Mouse (Mus musculus) heart, embryonic 15.5 days (tissue): Measurements from ENCODE around the gene Ccdc106. TPM values are rescaled to one million over a fixed set of nuclear protein-coding genes. Genes with fewer than 3 reads are reported as not detected.
A peak's percentile ranks its signal among the peaks of the same experiment; 100 is the strongest.
"Not testable (repeated sequence)": the region's sequence is repeated elsewhere in the genome, so short reads cannot be mapped to it uniquely, and the experiment has no call there.

ENCODE experiments used
- ATAC-seq: fragments of 200-750 bp; cut with Nextera tagmentation; replicated peaks from 2 replicates; pipeline ENCODE4 v1.8.0; 2017; ENCODE audit warnings: low read depth, moderate TSS enrichment; ENCODE audit not compliant: insufficient number of reproducible peaks, insufficient read depth, low FRiP score
- H3K27ac ChIP-seq: fragments of 300-500 bp; sonication (generic); 2 replicates; pipeline ENCODE4 v1.5.1; 2015; ENCODE audit warnings: mild to moderate bottlenecking, inconsistent platforms
- H3K27me3 ChIP-seq: fragments of 300-500 bp; sonication (generic); 2 replicates; pipeline ENCODE4 v1.6.1; 2015; ENCODE audit warnings: inconsistent platforms
- H3K36me3 ChIP-seq: fragments of 300-500 bp; sonication (generic); 2 replicates; pipeline ENCODE4 v1.6.1; 2015; ENCODE audit warnings: mild to moderate bottlenecking, inconsistent platforms
- H3K4me1 ChIP-seq: fragments of 300-500 bp; sonication (generic); replicated peaks from 2 replicates; pipeline ENCODE4 v1.6.1; 2015; ENCODE audit warnings: inconsistent platforms
- H3K4me2 ChIP-seq: fragments of 300-500 bp; sonication (generic); 2 replicates; pipeline ENCODE4 v1.6.1; 2015; ENCODE audit warnings: inconsistent platforms, mild to moderate bottlenecking, moderate library complexity
- H3K4me3 ChIP-seq: fragments of 300-500 bp; sonication (generic); 2 replicates; pipeline ENCODE4 v1.5.1; 2015; ENCODE audit warnings: mild to moderate bottlenecking, inconsistent platforms
- H3K9ac ChIP-seq: fragments of 300-500 bp; sonication (generic); 2 replicates; pipeline ENCODE4 v1.6.1; 2015; ENCODE audit warnings: mild to moderate bottlenecking, inconsistent platforms
- H3K9me3 ChIP-seq: fragments of 300-500 bp; sonication (generic); replicated peaks from 2 replicates; pipeline ENCODE4 v1.6.1; 2016; ENCODE audit warnings: inconsistent platforms
- WGBS: fragments of 180-500 bp; shearing (Covaris S2); methylation state at CpG from one replicate; pipeline ENCODE4 v1.1.7; 2015; ENCODE audit warnings: mixed read lengths; 5-methylcytosine and 5-hydroxymethylcytosine counted together
- polyA plus RNA-seq: library from polyadenylated mRNA; unstranded; fragments of >200 nt; fragmentation: Nextera tagmentation; extraction: Ambion mirVana; gene quantifications from 2 replicates; pipeline ENCODE4 v1.2.1, GENCODE M21; 2015

The Ccdc106 gene
- polyA plus RNA-seq, 1 experiment from 2014 or later = 1.7 TPM

DNA sequence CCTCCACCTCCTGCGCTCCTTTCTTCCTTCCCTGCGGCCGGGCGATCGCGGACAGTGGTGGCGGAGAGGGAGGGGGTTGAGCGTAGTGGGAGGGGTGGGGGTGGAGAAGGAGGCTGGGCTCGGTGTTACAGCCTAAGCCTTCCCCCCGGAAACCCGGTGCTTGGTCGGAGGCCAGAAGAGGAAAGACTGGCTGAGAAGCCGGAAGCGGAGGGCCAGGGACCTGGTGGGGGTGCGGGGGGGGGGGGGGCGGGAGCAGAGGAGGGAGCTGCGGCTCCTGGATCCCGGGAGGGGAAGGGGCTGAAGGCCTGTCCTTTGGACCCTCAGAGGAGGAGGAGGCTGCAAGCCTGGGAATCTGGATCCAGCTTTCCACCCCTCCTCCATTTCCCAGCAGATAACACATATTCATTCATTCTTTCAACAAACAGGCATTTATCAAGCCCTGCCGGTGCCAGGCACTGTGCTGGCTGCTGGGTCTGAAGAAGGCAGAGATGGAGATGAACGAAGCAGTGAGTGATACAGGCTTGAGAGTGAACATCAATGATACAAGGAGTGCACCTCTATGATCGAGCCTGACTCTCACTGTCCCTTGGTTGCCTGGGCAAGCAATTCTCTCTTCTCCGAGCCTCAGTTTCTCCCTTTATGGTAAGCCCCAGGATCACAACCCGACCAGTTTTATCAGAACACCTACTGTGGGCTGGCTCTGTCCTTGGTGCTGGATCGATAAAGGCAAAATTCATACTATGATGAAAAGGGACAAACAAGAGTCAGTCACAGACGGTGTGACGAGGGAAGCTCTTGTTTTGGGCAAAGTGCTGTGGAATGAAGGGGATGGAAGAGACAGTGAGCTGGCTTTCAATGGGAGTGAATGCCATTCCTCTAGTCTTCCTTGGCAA is 24.1 kb upstream of the Ccdc106 start, which contains the start of gene Zfp579:
Zfp579 (minus strand) TSS at position 156 of the 893 bp plus-strand sequence.
- H3K27ac ChIP-seq = peak within 1 kb of the TSS; percentile 59
- H3K36me3 ChIP-seq = peaks cover 22% of the 10 kb centered on the region
- peaks cover 27% of the 10 kb centered on the region for H3K4me1 ChIP-seq
- H3K9me3 ChIP-seq = no peaks in the 10 kb centered on the region
- H3K9ac ChIP-seq = peak within 1 kb of the TSS; percentile 75
- peak within 1 kb of the TSS; percentile 82 for H3K4me2 ChIP-seq
- peak; percentile 76 for ATAC-seq
- H3K4me3 ChIP-seq = peak within 1 kb of the TSS; percentile 71
- H3K27me3 ChIP-seq = peaks cover 20% of the 10 kb centered on the region
- WGBS = 8% methylated on average over 14 of the region's 26 CpGs

DNA sequence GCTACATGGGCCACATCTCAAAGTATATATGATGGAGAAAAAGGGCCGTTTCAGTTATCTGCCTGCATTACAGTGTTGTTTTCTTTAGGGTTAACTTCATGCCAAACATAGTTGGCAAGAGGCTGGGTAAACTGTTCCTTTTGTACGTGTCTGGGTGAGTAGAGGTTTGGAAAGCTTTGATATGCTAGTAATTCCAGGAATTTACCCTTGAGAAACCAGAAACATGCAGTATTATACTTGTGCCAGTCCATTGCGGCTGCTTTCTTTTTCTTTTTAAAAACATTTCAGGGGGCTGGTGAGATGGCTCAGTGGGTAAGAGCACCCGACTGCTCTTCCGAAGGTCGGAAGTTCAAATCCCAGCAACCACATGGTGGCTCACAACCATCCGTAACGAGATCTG is 23.4 kb upstream of the Ccdc106 start:
- peak overlapping the region; percentile 82 for H3K4me2 ChIP-seq
- no peak overlapping the region for H3K9ac ChIP-seq
- no peak for ATAC-seq
- H3K27ac ChIP-seq = peak overlapping the region; percentile 59; the same call in 1 of the 2 replicates
- peak overlapping the region; percentile 71 for H3K4me3 ChIP-seq
- peaks cover 20% of the 10 kb centered on the region for H3K27me3 ChIP-seq
- peaks cover 27% of the 10 kb centered on the region for H3K4me1 ChIP-seq
- no peaks in the 10 kb centered on the region for H3K9me3 ChIP-seq
- H3K36me3 ChIP-seq = peaks cover 22% of the 10 kb centered on the region
- WGBS = 54% methylated on average over 8 of the region's 8 CpGs

DNA sequence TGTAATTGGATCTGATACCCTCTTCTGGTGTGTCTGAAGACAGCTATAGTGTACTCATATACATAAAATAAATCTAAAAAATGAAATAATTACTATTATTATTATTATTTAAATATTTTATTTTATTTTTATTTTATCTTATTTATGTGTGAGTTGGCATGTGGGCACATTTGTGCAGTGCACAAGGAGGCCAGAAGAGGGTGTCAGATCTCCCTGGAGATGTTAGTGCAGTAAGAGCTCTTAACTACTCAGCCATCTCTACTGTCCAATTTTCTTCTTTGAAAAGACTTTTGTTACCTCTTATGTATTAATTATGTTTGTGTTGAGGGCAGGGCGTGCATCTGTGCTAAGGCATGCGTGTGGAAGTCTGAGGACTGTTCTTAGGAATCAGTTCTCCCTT is 20.5 kb upstream of the Ccdc106 start:
- Histone ChIP-seq H3K27ac (no peak overlapping the region), H3K9me3 (no peaks in the 10 kb centered on the region), H3K27me3 (no peaks in the 10 kb centered on the region), H3K4me1 (peaks cover 14% of the 10 kb centered on the region), H3K36me3 (no peaks in the 10 kb centered on the region), H3K9ac (no peak overlapping the region), H3K4me3 (no peak overlapping the region), H3K4me2 (no peak overlapping the region)
- ATAC-seq = no peak
- 61% methylated on average over 2 of the region's 2 CpGs for WGBS

DNA sequence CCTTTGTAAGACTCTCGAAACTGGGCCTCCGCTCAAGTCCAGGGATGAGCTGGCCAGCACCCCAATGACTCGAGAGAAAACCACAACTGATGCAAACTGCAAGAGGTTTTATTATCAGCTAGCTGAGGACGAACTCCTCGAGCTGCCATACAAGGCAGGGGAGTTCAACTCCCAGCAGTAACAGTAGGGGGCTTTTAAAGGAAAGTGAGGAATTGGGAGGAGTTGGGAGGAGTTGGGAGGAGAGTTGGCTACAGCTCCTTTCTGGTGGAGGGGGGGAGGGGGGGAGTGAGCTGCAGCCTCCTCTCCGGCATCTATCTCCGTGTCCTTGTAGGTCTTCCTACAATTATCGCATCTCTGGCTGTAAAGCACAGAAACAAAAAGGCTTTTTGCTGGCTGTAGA is 17.5 kb upstream of the Ccdc106 start:
- WGBS = 60% methylated on average over 8 of the region's 8 CpGs
- H3K4me2 ChIP-seq, ATAC-seq: not testable (repeated sequence)

DNA sequence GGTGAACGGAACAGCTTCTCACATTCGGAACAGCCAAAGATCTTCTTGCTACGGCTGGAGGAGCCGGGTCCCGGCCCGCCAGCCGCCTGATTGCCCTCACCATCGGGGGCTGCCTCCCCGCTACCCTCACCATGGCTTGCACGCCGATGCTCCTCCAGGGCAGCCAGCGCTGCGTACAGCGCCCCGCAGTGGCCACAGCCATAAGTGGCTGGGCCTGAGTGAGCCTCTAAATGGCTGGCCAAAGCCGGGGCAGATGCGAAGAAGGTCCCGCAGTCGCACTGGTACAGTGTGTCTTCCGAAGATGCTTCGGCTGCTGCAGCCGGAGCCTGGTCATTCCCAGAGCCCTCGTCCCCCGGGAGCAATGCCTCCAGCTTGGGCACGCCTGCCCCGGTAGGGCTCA is 12.1 kb upstream of the Ccdc106 start:
- no peak for ATAC-seq
- Histone ChIP-seq H3K27me3 (no peaks in the 10 kb centered on the region), H3K4me1 (no peaks in the 10 kb centered on the region; the same call in 1 of the 2 replicates), H3K27ac (no peak overlapping the region), H3K9me3 (no peaks in the 10 kb centered on the region), H3K36me3 (peaks cover 67% of the 10 kb centered on the region), H3K9ac (no peak overlapping the region), H3K4me3 (no peak overlapping the region), H3K4me2 (no peak overlapping the region)
- 95% methylated on average over 26 of the region's 26 CpGs for WGBS

More for the DNA sequence above, 17.5 kb upstream of the Ccdc106 start:
- H3K9ac ChIP-seq, H3K27ac ChIP-seq, H3K4me1 ChIP-seq, H3K27me3 ChIP-seq, H3K9me3 ChIP-seq, H3K4me3 ChIP-seq: not testable (repeated sequence)
- H3K36me3 ChIP-seq = peaks cover 18% of the 10 kb centered on the region

DNA sequence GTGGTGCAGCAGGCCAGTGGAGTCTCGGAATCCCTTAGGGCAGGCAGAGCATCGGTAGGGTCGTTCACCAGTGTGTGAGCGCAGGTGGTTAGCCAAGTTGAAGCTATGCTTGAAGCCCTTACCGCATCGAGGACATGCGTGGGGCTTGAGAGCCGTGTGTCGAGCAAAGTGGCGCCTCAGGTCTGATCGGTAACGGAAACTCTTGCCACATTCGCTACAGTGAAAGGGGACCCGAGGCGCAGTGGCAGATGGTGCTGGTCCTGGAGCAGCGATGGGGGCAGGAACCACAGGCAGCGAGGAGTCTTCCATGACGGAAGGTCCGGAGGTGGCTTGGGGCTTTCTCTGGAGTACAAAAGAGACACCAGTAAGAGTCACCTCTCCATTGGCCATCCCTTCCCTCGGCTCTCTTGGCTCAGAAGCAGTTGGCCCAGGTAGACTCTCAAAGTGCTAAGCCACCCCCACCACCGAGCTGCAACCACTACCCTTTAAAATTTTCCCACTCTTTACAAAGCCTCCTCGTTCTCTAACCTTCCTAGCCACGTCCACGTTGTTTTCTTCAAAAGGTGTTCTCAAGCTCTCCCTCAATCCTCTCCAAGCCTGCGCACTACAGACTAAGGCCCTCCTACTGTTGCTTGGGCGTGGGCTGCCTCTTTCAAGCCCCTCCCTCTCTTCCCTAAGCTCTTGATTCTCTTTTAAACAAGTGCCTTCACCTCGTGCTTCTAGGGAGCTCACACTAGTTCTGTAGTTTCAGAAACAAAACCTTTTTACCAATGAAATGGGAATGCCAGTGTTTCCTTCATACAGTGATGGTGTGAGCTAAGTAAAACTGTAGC is 7.5 kb upstream of the Ccdc106 start:
- 88% methylated on average over 27 of the region's 27 CpGs for WGBS
- Histone ChIP-seq H3K9me3 (no peaks in the 10 kb centered on the region), H3K27me3 (no peaks in the 10 kb centered on the region), H3K4me2 (peak overlapping the region; percentile 64), H3K27ac (no peak overlapping the region), H3K36me3 (peaks cover 57% of the 10 kb centered on the region), H3K4me1 (peaks cover 7% of the 10 kb centered on the region), H3K4me3 (peak overlapping the region; percentile 79), H3K9ac (no peak overlapping the region)
- no peak for ATAC-seq

DNA sequence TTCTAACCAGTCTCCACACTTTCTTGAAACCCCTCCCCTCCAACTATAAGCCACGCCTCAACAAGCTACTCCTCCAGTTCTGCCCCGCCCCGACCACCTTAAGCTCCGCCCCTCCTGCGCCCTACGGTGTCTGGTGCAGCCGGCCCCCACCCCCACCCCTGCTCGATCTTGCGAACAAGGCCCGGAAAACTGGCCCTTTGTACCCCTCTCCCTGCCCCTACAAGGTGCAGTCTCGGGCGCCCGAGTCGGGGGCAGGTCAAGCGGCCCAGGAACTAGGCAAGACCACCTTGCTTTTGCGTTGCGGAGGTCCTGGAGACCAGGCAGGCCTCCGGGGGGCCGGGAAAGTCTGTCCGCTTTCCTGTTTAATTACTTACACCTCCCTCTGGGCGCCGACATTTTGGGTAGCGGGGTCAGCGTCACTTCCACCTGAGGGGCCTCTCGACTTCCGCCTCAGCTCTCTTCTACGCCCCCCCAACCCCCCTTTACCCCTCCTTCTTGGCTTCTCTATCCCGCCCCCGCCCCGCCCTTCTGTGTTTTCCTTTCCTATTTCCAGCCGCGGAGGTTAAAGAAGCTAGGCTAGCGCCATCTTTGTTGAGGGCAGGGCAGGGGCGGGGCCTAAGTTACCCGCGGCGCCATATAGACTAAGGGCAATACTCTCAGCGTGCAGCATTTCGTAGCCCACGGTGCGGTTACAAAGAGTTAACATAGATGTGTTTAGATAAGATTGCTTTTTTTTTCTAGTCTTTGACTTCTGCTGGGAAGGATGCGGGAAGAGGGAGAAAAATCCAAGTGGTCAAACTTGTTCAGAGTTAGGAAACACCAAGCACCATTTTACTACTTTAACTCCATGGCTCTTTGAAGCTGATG is 5.9 kb upstream of the Ccdc106 start, which contains the start of the genes Zfp524 and Fiz1:
Zfp524 (plus strand) TSS at position 165 of the 867 bp plus-strand sequence.
Fiz1 (minus strand) TSS at position 447 of the 867 bp plus-strand sequence.
- H3K9ac ChIP-seq = peak within 1 kb of the TSS; percentile 83
- H3K4me1 ChIP-seq = peaks cover 7% of the 10 kb centered on the region
- peaks cover 43% of the 10 kb centered on the region for H3K36me3 ChIP-seq
- H3K27me3 ChIP-seq = no peaks in the 10 kb centered on the region
- peak within 1 kb of the TSS; percentile 99 for H3K27ac ChIP-seq
- H3K9me3 ChIP-seq = no peaks in the 10 kb centered on the region
- peak; percentile 79 for ATAC-seq
- under 1% methylated on average over 42 of the region's 42 CpGs for WGBS
- peak within 1 kb of the TSS; percentile 79 for H3K4me3 ChIP-seq
- H3K4me2 ChIP-seq = peak within 1 kb of the TSS; percentile 64

DNA sequence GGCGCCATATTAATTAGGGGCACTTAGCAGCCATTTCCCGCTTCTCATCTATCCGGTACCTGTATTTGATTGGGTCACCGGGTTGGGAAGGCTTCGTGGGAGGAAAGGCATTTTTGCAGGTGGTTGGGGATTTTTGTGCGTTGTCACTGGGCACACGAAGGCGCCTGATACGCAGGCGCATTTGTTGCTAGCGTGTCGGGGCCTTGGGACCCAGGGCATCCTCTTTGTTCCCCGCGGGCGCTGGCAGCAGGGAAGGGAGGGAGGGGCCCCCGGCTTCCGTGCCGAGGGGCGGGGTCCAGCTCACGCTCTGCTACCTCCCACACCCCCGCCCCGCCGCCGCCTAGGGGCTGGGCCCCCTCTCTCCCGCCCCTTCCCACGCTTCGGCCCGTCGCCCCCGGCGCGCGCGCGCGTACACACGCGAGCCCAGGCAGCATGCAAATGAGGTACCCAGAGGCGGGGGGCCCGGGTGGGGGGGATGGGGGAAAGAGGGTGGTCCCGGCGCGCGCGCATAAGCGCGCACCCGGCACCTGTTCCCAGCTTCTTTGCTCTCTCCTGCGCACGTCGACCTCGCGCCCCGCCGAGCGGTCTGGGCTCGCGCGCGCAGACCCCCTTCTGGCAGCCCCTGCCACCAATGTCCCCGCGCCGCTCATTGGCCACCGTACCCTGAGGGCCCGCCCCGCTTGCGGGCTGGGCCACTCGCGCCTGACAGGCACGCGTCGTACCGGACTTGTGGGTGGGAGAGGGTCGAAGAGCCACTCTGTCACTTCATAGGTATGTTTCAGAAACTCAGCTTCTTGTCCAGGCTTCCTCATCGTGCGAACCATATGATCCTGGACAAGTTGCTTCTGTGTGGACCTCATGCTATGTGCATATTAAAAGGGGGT is 5.0 kb upstream of the Ccdc106 start, which contains the start of gene Gm44973:
Gm44973 (plus strand) TSS at position 379 of the 884 bp plus-strand sequence.
- H3K4me2 ChIP-seq = peak within 1 kb of the TSS; percentile 64
- H3K27me3 ChIP-seq = no peaks in the 10 kb centered on the region
- ATAC-seq = peak; percentile 83
- H3K9ac ChIP-seq = peak within 1 kb of the TSS; percentile 83
- peak within 1 kb of the TSS; percentile 99 for H3K27ac ChIP-seq
- WGBS = under 1% methylated on average over 57 of the region's 76 CpGs
- H3K36me3 ChIP-seq = peaks cover 34% of the 10 kb centered on the region
- no peaks in the 10 kb centered on the region for H3K9me3 ChIP-seq
- H3K4me3 ChIP-seq = peak within 1 kb of the TSS; percentile 79
- peaks cover 9% of the 10 kb centered on the region for H3K4me1 ChIP-seq

DNA sequence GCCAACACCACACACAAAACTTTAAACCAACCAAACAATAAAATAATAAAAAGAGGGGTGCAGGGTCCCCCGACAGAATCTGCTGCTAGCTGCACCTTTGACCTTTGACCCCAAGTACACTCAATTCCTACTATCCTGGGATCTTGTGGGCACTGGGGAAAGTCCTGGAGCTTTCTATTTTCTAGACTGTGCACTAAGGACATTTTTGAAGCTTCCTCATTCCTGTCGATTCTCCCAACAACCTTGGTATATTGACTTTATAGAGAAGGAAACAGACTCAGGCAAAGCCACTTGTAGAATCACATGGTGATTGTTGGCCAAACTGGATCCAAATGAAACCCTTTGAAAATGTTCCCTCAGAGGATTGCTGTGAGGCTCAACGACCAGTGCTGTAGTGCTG is 4.3 kb upstream of the Ccdc106 start:
- Histone ChIP-seq H3K9ac (peak overlapping the region; percentile 72), H3K4me2 (peak overlapping the region; percentile 64), H3K4me3 (peak overlapping the region; percentile 79), H3K36me3 (peaks cover 27% of the 10 kb centered on the region), H3K4me1 (peaks cover 12% of the 10 kb centered on the region), H3K27me3 (no peaks in the 10 kb centered on the region), H3K27ac (peak overlapping the region; percentile 99), H3K9me3 (no peaks in the 10 kb centered on the region)
- ATAC-seq = no peak
- WGBS = 54% methylated on average over 3 of the region's 3 CpGs

DNA sequence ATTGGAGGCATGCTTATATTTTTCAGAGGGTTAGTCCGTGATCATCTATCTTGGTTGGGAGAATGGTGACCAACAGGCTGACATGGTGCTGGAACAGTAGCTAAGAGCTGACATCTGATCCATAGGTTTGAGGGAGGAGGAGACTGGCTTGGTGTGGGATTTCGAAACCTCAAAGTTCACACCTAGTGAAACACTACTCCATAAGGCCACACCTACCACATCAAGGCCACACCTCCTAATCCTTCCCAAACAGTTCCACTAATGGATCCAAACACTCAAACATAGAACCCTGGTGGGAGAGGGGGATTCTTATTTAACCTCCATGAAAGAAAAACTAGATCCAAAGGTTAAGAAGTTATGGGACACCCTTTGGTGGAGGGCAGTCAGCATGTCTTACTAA is 3.4 kb upstream of the Ccdc106 start:
- Histone ChIP-seq H3K4me3 (no peak overlapping the region), H3K27ac (no peak overlapping the region), H3K9me3 (no peaks in the 10 kb centered on the region), H3K27me3 (no peaks in the 10 kb centered on the region), H3K4me1 (peaks cover 19% of the 10 kb centered on the region), H3K9ac (no peak overlapping the region), H3K4me2 (no peak overlapping the region), H3K36me3 (peaks cover 18% of the 10 kb centered on the region)
- no peak for ATAC-seq
- WGBS = 97% methylated on average over 2 of the region's 2 CpGs
